Mouse (Mus musculus): ENCODE measurements at regions not wholly inside any gene's neighbourhood (a gene's known extent, or its start where the extent isn't known, plus 50 kb on each side); places are given as distances from the start of the nearest gene placed in this dataset.

- TF ChIP-seq POLR2A (IDR thresholded peaks at IDR 0.05; ENCODE audit: insufficient read depth, low read depth, low read length) (no peak), CTCF (IDR thresholded peaks at IDR 0.05; ENCODE audit: insufficient read depth, low read depth, low read length) (no peak)
Measured at GRCm38 (mm10) chr1:168823184-168823583, 391.1 kb upstream of the Pbx1 start.
